Mouse (Mus musculus) heart, embryonic 14.5 days (tissue): Measurements from ENCODE around the gene Prcd. TPM values are rescaled to one million over a fixed set of nuclear protein-coding genes. Genes with fewer than 3 reads are reported as not detected.

Experiments used
- ATAC-seq: fragments of 200-750 bp; cut with Nextera tagmentation; 2 replicates; pipeline ENCODE4 v1.8.0; 2017; ENCODE audit warnings: low read depth, moderate TSS enrichment; ENCODE audit not compliant: insufficient number of reproducible peaks, insufficient read depth, low FRiP score
- H3K27ac ChIP-seq, 2 experiments: fragments of 200-500 bp in 1 of 2; fragments of 300-500 bp in 1 of 2; sonication (generic) in 1 of 2; replicated peaks in 1 of 2; 2 replicates each; pipeline ENCODE4 v1.5.1; 2012 to 2014; ENCODE audit warnings: low read depth in 2 of 2, low read length in 2 of 2, control low read depth in 1 of 2, mild to moderate bottlenecking in 1 of 2, mixed read lengths in 1 of 2; ENCODE audit not compliant: control insufficient read depth in 1 of 2, insufficient read depth in 1 of 2
- H3K27me3 ChIP-seq: fragments of 300-500 bp; sonication (generic); 2 replicates; pipeline ENCODE4 v1.6.1; 2014; ENCODE audit warnings: mild to moderate bottlenecking, low read length, control low read depth; ENCODE audit not compliant: control insufficient read depth, insufficient read depth
- H3K36me3 ChIP-seq: fragments of 300-500 bp; sonication (generic); 2 replicates; pipeline ENCODE4 v1.6.1; 2014; ENCODE audit warnings: mild to moderate bottlenecking, control low read depth, low read length, mixed read lengths; ENCODE audit not compliant: control insufficient read depth, insufficient read depth
- H3K4me1 ChIP-seq, 2 experiments: fragments of 200-500 bp in 1 of 2; fragments of 300-500 bp in 1 of 2; sonication (generic) in 1 of 2; 2 replicates each; pipeline ENCODE4 v1.6.1; 2012 to 2014; ENCODE audit warnings: low read length in 2 of 2, control low read depth in 1 of 2, mixed read lengths in 1 of 2; ENCODE audit not compliant: control insufficient read depth in 2 of 2, insufficient read depth in 2 of 2
- H3K4me2 ChIP-seq: fragments of 300-500 bp; sonication (generic); 2 replicates; pipeline ENCODE4 v1.6.1; 2014; ENCODE audit warnings: mild to moderate bottlenecking, low read length
- H3K4me3 ChIP-seq, 2 experiments: fragments of 200-500 bp in 1 of 2; fragments of 300-500 bp in 1 of 2; sonication (generic) in 1 of 2; 2 replicates each; pipeline ENCODE4 v1.5.1; 2012 to 2014; ENCODE audit warnings: low read length in 2 of 2, mild to moderate bottlenecking in 2 of 2, control low read depth in 1 of 2, low read depth in 1 of 2, moderate library complexity in 1 of 2; ENCODE audit not compliant: control insufficient read depth in 1 of 2, insufficient read depth in 1 of 2
- H3K9ac ChIP-seq: fragments of 300-500 bp; sonication (generic); 2 replicates; pipeline ENCODE4 v1.6.1; 2014; ENCODE audit warnings: mild to moderate bottlenecking, low read length
- H3K9me3 ChIP-seq: fragments of 300-500 bp; sonication (generic); 2 replicates; pipeline ENCODE4 v1.6.1; 2016; ENCODE audit warnings: low read length, control low read depth; ENCODE audit not compliant: control insufficient read depth
- WGBS: fragments of 180-500 bp; shearing (Covaris S2); extraction: QIAGEN DNeasy Blood & Tissue Kit; methylation state at CpG from one replicate; pipeline ENCODE4 v1.1.7; 2014; 5-methylcytosine and 5-hydroxymethylcytosine counted together
- polyA plus RNA-seq: library from polyadenylated mRNA; unstranded; fragments of >200 nt; fragmentation: Nextera tagmentation; extraction: Ambion mirVana; gene quantifications from 2 replicates; pipeline ENCODE4 v1.2.1, GENCODE M21; 2014

Gene Prcd
- polyA plus RNA-seq, 1 experiment from 2014 or later = 1.9 TPM

DNA sequence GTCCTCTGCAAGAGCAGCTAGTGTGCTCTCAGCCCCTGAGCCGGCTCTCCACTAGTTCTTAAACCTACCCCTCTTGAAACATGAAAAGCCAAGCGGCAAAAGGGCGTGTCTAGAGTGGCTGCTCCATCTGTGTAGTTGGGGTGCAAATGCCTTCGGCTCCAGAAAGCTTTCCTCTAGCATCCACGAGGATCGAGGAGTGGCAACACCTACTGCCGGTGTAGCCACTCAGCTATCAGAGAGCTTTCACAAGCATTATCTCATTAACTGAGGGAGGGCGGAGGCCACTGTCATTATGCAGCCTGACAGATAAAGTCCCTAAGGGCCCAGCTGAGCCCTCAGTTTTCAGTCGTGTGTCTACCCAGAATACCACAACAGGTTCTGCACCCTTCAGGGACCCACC is 33.3 kb upstream of the Prcd start:
- 15% methylated on average over 9 of the region's 9 CpGs for WGBS
- peaks cover 61 to 77% of the 10 kb centered on the region in 2 experiments for H3K4me1 ChIP-seq
- H3K4me2 ChIP-seq = 0 out of 2 replicates have a peak overlapping the region, but pooled peaks have one; percentile 5
- ATAC-seq = no peak
- no peaks in the 10 kb centered on the region for H3K36me3 ChIP-seq
- H3K27me3 ChIP-seq = no peaks in the 10 kb centered on the region
- H3K4me3 ChIP-seq = no peak overlapping the region
- no peak overlapping the region for H3K27ac ChIP-seq
- peak overlapping the region; percentile 19; the same call in 1 of the 2 replicates for H3K9ac ChIP-seq
- no peaks in the 10 kb centered on the region for H3K9me3 ChIP-seq

DNA sequence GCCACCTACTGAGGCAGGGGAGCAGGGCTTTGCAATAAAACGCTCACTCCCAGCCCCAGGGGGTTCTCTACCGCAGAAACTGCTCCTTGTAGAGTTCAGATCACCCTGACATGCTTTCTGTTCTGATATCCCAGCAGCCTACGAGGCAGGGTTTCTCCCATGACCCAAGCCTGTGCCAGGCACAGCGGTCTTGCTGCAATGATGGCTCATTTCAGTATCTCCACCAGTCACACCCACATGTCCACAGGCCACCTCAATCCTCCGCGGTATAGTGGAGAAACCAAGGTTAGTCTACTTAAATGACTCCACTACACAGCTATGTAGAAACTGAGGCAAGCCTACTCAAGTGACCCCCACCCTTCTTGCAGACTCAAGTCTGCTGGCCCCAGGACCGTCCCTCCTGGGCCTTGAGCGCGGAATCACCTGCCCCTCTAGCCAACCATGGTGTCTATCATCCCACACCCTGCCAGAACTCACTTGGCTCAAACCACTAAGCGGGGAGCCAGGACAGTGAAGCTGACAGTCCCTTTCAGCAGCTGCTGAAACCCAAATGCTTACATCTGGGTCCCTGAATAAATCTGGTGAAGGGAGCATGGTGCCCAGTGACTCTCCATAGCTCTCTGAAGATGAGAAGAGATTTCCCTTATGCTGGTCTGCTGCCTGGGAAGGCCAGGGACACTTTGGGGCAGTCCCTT is 32.6 kb upstream of the Prcd start:
- 64% methylated on average over 10 of the region's 10 CpGs for WGBS
- peak overlapping the region; percentile 40 to 43 for H3K27ac ChIP-seq
- H3K9me3 ChIP-seq = no peaks in the 10 kb centered on the region
- no peaks in the 10 kb centered on the region for H3K27me3 ChIP-seq
- H3K4me2 ChIP-seq = peak overlapping the region; percentile 89; the same call in 1 of the 2 replicates
- ATAC-seq = no peak
- H3K4me3 ChIP-seq = no peak overlapping the region
- peaks cover 63 to 77% of the 10 kb centered on the region in 2 experiments for H3K4me1 ChIP-seq
- H3K9ac ChIP-seq = no peak overlapping the region
- no peaks in the 10 kb centered on the region for H3K36me3 ChIP-seq

DNA sequence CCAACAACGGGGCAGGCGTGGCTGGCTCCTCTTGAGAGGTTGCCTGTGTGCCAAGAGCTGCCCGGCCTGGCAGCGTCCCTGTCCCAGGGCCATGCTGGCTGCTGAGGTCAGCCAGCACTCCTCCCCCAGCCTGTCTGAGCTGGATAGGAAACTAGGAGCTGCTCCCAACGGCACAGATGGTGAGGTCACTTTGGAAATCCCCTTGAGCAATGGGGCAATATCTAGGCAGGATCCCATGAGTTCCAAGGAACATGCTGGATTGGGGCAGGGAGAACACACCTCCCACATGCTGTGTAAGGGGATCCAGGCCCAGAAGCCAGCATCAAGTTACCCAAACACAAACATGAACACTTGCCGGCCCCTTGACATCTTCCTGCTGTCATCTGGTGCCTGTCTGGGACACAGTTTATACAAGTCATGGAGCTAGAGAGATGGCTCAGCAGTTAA is 32.1 kb upstream of the Prcd start:
- 0 out of 2 replicates have a peak, but pooled peaks have one; percentile 27 for ATAC-seq
- no peaks in the 10 kb centered on the region for H3K9me3 ChIP-seq
- H3K27ac ChIP-seq = peak overlapping the region; percentile 40 to 43
- peaks cover 58 to 72% of the 10 kb centered on the region in 2 experiments for H3K4me1 ChIP-seq
- H3K4me2 ChIP-seq = peak overlapping the region; percentile 89
- no peak overlapping the region for H3K9ac ChIP-seq
- no peak overlapping the region for H3K4me3 ChIP-seq
- H3K36me3 ChIP-seq = no peaks in the 10 kb centered on the region
- 8% methylated on average over 6 of the region's 6 CpGs for WGBS
- H3K27me3 ChIP-seq = no peaks in the 10 kb centered on the region

DNA sequence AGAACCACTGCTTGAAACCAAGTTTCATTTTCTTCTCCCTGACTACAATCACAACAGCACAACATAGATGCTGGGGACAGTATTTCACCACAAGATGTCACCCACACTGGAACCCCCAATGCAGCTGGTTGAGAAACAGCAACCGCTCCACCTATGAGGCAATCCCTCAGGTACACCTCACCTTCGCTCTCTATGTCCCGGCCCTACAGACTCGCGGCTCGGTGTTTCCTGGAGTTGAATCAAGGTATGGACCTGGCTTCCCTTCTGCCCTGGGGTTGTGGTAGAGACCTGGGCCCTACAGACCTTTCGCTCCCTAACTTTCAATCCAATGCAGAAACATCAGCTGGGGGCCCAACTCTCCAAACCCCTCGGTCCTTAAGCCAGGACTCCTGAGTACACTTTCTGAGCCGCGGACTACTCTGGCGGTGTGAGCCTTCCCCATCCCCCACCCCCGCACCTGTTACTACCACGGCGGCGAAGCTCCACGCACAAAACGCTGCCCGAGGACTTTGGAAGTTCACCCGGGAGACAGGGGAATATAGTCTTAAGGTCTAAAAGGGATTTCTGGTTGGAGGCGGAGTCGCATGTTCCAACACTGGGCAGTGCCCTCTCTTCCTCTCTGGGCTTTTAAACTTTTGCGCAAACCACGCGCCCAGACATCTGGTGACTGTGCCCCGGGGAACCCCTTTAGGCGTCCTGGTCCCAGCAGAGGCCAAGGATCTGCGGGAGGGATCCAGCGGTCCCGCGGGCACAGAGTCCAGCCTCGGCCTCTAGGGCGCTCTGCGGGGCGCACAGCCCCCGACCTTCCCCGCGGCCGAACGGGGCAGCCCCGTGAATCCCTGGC is 29.8 kb upstream of the Prcd start:
- H3K4me1 ChIP-seq = peaks cover 59 to 68% of the 10 kb centered on the region in 2 experiments
- peak overlapping the region in 1 of 2 experiments; percentile 61; a peak in 2 of 4 replicates for H3K27ac ChIP-seq
- no peaks in the 10 kb centered on the region for H3K27me3 ChIP-seq
- H3K9me3 ChIP-seq = no peaks in the 10 kb centered on the region
- H3K4me2 ChIP-seq = peak overlapping the region; percentile 89
- ATAC-seq = no peak
- WGBS = 8% methylated on average over 40 of the region's 40 CpGs
- no peaks in the 10 kb centered on the region for H3K36me3 ChIP-seq
- peak overlapping the region; percentile 65 to 79 for H3K4me3 ChIP-seq
- H3K9ac ChIP-seq = peak overlapping the region; percentile 90

DNA sequence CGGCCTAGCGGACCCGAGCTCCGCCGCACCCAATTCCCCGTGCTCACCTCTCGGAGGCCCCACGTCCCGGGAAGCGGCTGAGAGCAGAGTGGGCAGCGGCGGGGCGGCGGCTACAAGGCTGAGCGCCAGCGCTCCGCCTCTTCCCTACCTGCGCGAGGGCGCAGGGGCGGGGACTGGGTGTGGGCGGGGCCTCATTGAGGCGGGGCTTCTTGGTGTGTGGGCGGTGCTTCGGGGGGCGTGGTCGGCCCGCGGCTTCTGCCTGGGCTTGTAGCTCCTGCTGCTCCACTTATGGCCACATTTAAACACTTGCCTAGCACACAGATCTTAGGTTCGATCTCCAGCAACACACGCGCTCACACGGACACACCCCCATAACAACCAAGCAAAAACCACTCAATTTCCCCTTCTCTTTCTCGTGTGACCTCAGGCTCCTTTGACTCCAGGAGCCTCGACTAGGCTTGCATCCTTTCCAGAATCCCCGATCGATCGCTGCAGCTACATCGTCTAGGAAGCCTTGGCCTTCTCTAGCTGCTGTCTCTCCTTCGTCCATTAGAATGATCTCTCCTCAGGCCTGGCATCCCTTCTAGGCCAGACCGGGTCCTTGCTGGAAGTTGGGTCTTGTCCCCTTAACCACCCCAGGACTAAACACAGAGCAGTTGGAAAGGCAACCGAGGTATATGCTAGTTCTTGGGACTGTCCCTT is 29.1 kb upstream of the Prcd start:
- H3K36me3 ChIP-seq = no peaks in the 10 kb centered on the region
- peak overlapping the region; percentile 89 for H3K4me2 ChIP-seq
- H3K9ac ChIP-seq = peak overlapping the region; percentile 90
- no peaks in the 10 kb centered on the region for H3K9me3 ChIP-seq
- WGBS = 13% methylated on average over 41 of the region's 42 CpGs
- peaks cover 61 to 67% of the 10 kb centered on the region in 2 experiments for H3K4me1 ChIP-seq
- ATAC-seq = peak; percentile 60; the same call in 1 of the 2 replicates
- H3K27ac ChIP-seq = peak overlapping the region; percentile 18 to 70
- no peaks in the 10 kb centered on the region for H3K27me3 ChIP-seq
- H3K4me3 ChIP-seq = peak overlapping the region; percentile 65 to 79

DNA sequence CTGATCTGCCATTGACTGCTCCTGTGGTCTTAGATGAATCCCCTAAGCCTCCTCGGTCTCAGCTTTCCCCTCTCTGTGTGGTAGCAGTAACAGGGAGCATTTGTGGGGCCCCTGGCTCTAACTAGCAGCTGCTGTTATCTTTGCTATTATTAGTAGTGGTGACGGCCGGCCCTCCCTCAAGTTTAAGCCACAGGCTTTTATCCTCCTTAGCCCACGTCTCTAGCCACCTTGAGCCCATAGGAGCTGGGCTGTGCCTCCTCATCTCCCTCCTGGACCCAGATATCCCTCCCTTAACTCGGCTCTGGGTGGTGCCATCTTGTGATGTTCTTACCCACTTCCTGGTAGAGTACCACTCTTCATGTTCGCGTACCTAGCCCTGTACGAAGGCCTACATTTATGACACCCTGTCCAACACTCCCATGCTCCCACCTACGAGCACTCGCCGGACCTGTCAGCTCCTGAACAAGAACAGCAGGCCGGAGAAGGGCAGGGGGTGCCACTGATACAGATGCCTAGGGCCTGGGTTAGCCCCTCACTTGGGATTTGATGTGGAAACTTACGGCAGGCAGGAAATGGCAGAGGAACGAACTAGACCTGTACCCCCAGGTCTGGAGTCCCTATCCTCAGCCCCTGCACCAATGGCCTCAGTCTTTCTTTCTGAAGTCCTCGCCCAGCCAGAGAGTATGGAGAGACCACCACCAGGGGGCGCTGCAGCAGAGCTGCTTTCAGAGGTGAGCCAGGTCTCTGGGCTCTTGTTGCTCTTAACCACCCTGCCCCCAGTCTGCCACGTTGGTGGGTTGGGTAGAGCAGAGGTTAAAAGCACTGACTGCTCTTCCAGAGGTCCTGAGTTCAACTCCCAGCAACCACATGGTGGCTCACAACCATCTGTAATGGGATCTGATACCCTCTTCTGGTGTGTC is 28.0 kb upstream of the Prcd start:
- Histone ChIP-seq H3K27ac (peak overlapping the region; percentile 24 to 70; a peak in 3 of 4 replicates), H3K27me3 (no peaks in the 10 kb centered on the region), H3K4me2 (peak overlapping the region; percentile 89), H3K36me3 (no peaks in the 10 kb centered on the region), H3K4me1 (peaks cover 58 to 67% of the 10 kb centered on the region in 2 experiments), H3K9me3 (no peaks in the 10 kb centered on the region), H3K4me3 (no peak overlapping the region), H3K9ac (no peak overlapping the region)
- no peak for ATAC-seq
- WGBS = 54% methylated on average over 17 of the region's 17 CpGs
